Mouse (Mus musculus): ENCODE data around the gene Ticam1.
A peak's percentile ranks its signal among the peaks of the same experiment; 100 is the strongest.

Ticam1 gene

GRCm38 (mm10) chr17:56276643-56277566 lies at the start of gene Ticam1:
Gene Ticam1 (minus strand): TSS chr17:56276786.
- peak; percentile 78 to 79 for DNase-seq (ENCODE audit: low spot score in 2 of 2)

- DNase-seq (ENCODE audit: low spot score in 2 of 2), result peak; percentile 98 to 99
Observed at GRCm38 (mm10) chr17:56325450-56326152, 49.0 kb upstream of the Ticam1 start, which contains the start of gene Kdm4b. Gene Kdm4b (plus strand): TSS chr17:56326062.

- no peak for DNase-seq (ENCODE audit: low spot score in 2 of 2)
Observed at GRCm38 (mm10) chr17:56324419-56324818, 47.8 kb upstream of the Ticam1 start.

- no peak for DNase-seq (ENCODE audit: low spot score in 2 of 2)
Observed at GRCm38 (mm10) chr17:56309191-56309945, 32.8 kb upstream of the Ticam1 start.

- DNase-seq (ENCODE audit: low spot score in 2 of 2), result no peak
Observed at GRCm38 (mm10) chr17:56308088-56308487, 31.5 kb upstream of the Ticam1 start.

- DNase-seq (ENCODE audit: low spot score in 2 of 2), result no peak
Observed at GRCm38 (mm10) chr17:56305826-56306225, 29.2 kb upstream of the Ticam1 start.

- no peak for DNase-seq (ENCODE audit: low spot score in 2 of 2)
Observed at GRCm38 (mm10) chr17:56305156-56305555, 28.6 kb upstream of the Ticam1 start.

- DNase-seq (ENCODE audit: low spot score in 2 of 2), result no peak
Observed at GRCm38 (mm10) chr17:56304718-56305117, 28.1 kb upstream of the Ticam1 start.

- peak; percentile 93 for DNase-seq (ENCODE audit: low spot score in 2 of 2)
Observed at GRCm38 (mm10) chr17:56303847-56304586, 27.4 kb upstream of the Ticam1 start.

- no peak for DNase-seq (ENCODE audit: low spot score in 2 of 2)
Observed at GRCm38 (mm10) chr17:56303160-56303846, 26.7 kb upstream of the Ticam1 start, which contains the start of gene Uhrf1. Gene Uhrf1 (plus strand): TSS chr17:56303321.

- no peak for DNase-seq (ENCODE audit: low spot score in 2 of 2)
Observed at GRCm38 (mm10) chr17:56302363-56302996, 25.9 kb upstream of the Ticam1 start.

- DNase-seq (ENCODE audit: low spot score in 2 of 2), result no peak
Observed at GRCm38 (mm10) chr17:56300186-56300585, 23.6 kb upstream of the Ticam1 start, which contains the start of gene Arrdc5. Gene Arrdc5 (minus strand): TSS chr17:56300286.

- no peak for DNase-seq (ENCODE audit: low spot score in 2 of 2)
Observed at GRCm38 (mm10) chr17:56298238-56298637, 21.7 kb upstream of the Ticam1 start.

- DNase-seq (ENCODE audit: low spot score in 2 of 2), result no peak
Observed at GRCm38 (mm10) chr17:56296201-56296600, 19.6 kb upstream of the Ticam1 start.

- peak in 1 of 2 experiments; percentile 28 for DNase-seq (ENCODE audit: low spot score in 2 of 2)
Observed at GRCm38 (mm10) chr17:56294241-56294640, 17.7 kb upstream of the Ticam1 start.

- DNase-seq (ENCODE audit: low spot score in 2 of 2), result no peak
Observed at GRCm38 (mm10) chr17:56293291-56293690, 16.7 kb upstream of the Ticam1 start.

- DNase-seq (ENCODE audit: low spot score in 2 of 2), result no peak
Observed at GRCm38 (mm10) chr17:56292531-56293222, 16.1 kb upstream of the Ticam1 start, which contains the start of gene Plin3. Gene Plin3 (minus strand): TSS chr17:56292873.

- no peak for DNase-seq (ENCODE audit: low spot score in 2 of 2)
Observed at GRCm38 (mm10) chr17:56291826-56292475, 15.4 kb upstream of the Ticam1 start.

GRCm38 (mm10) chr17:56291171-56291511 lies 14.6 kb upstream of the Ticam1 start:
- peak; percentile 49 to 61 for DNase-seq (ENCODE audit: low spot score in 2 of 2)

Measured in right cerebral cortex, adult 2 months (tissue).